Mouse (Mus musculus) cerebellum, adult 2 months (tissue): ENCODE results near the gene Gm10837. TPM values are rescaled to one million over a fixed set of nuclear protein-coding genes. Genes with fewer than 3 reads are reported as not detected.

Source experiments
- DNase-seq, 2 experiments: peaks; one replicate each; pipeline ENCODE4 v3.0.0; 2021
- H3K27ac ChIP-seq: fragments of 200-500 bp; 2 replicates; pipeline ENCODE4 v1.5.1; 2012; ENCODE audit warnings: low read length, control low read depth, inconsistent platforms; ENCODE audit not compliant: insufficient read depth
- H3K27me3 ChIP-seq: fragments of 200-500 bp; 2 replicates; pipeline ENCODE4 v1.6.1; 2012; ENCODE audit warnings: inconsistent platforms, mild to moderate bottlenecking, low read length, moderate library complexity; ENCODE audit not compliant: control insufficient read depth, insufficient read depth
- H3K4me1 ChIP-seq: fragments of 200-500 bp; 2 replicates; pipeline ENCODE4 v1.6.1; 2011; ENCODE audit warnings: low read length; ENCODE audit not compliant: control insufficient read depth, insufficient read depth
- H3K4me3 ChIP-seq: fragments of 200-500 bp; replicated peaks from 2 replicates; pipeline ENCODE3; 2011; ENCODE audit warnings: mild to moderate bottlenecking, low read depth, low read length, control low read depth; ENCODE audit not compliant: insufficient read depth
- CTCF ChIP-seq: fragments of 200-500 bp; IDR thresholded peaks from 2 replicates; pipeline ENCODE4 v1.5.1; 2011; ENCODE audit warnings: low read depth, mild to moderate bottlenecking, control low read depth, low read length, moderate library complexity, borderline replicate concordance; ENCODE audit not compliant: insufficient read depth
- POLR2A ChIP-seq: fragments of 200-500 bp; IDR thresholded peaks from 2 replicates; pipeline ENCODE4 v1.6.1; 2011; ENCODE audit warnings: low read length, control low read depth, borderline replicate concordance; ENCODE audit not compliant: insufficient read depth
- WGBS: fragments of 180-500 bp; shearing (Covaris S2); methylation state at CpG from one replicate; pipeline ENCODE4 v1.1.7; 2018; 5-methylcytosine and 5-hydroxymethylcytosine counted together
- polyA plus RNA-seq: library from polyadenylated mRNA; depleted of rRNA; stranded (reverse); fragments of >200 nt; gene quantifications from 2 replicates; pipeline ENCODE4 v1.2.3, GENCODE M21; 2012; rRNA removed

The Gm10837 gene
- polyA plus RNA-seq, 1 experiment = 2.7 TPM

DNA sequence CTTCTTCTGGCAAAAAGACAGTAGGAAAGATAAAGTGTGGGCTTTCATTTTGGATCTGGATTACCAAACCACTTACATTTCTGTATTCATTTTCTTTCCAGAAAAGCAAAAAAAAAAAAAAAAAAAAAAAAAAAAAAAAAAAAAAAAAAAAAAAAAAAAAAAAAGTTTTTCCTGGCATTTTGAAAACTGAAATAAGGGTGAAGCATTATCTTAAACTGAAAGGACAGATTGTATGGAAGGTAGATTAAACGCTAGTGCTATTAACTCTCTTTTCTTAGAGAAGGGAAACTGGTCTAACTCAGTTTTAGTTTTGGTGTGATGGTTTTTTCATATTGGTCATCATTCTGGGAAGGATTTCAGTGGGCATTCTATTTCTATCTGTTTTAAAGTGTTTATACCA lies 1.6 kb downstream of the Gm10837 start:
- DNase-seq = no peak
- WGBS = 55% methylated on average over 1 of the region's 1 CpGs
- no peaks in the 10 kb centered on the region; the same call in 1 of the 2 replicates for H3K4me1 ChIP-seq
- H3K27ac ChIP-seq = no peak overlapping the region
- no peak overlapping the region for H3K4me3 ChIP-seq
- no peaks in the 10 kb centered on the region for H3K27me3 ChIP-seq
- TF ChIP-seq POLR2A (no peak), CTCF (no peak)

DNA sequence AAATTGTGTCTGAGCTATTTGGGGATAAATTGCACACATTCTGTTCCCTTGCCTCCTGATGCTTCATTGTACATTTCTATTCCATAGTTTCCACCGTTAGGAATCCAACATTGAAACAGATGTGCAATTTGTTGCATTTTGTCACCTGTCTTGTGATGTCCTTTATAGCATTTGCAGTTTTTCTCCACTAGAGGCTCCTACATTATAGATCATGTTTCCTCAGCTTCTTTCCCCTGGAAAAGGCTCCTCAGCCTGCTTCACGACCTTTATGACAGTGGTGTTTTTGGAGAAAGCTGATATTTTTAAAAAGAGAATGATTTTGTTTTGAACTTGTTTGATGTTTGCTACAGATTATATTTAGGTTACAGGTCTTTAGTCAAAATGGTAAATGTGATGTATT lies 18.7 kb downstream of the Gm10837 start:
- no peak for DNase-seq
- TF ChIP-seq CTCF = peak; percentile 31; the same call in 1 of the 2 replicates
- no peak for TF ChIP-seq POLR2A
- no peak overlapping the region for H3K27ac ChIP-seq
- no peaks in the 10 kb centered on the region; the same call in 1 of the 2 replicates for H3K4me1 ChIP-seq
- no peaks in the 10 kb centered on the region for H3K27me3 ChIP-seq
- H3K4me3 ChIP-seq = no peak overlapping the region
- 16% methylated on average over 2 of the region's 2 CpGs for WGBS

DNA sequence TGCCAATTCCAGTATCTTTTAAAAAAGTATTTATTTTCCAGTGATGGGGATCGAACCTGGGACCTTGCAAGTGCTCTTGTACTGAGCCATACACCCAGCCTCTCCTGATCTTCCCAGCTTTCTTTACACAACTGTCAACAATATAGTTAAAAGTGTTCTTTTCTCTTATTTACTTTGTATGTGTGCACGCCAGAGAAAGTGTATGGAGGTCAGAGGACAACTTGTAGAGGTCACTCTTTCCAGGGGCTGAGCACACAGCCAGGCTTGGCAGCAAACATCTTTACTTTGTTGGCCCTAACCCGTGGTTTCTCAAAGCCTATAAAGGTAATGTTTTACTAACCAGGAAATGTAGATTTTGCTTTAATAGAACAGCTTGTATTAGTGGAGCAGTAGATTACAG lies 21.1 kb downstream of the Gm10837 start:
- H3K4me3 ChIP-seq = no peak overlapping the region
- H3K27ac ChIP-seq = no peak overlapping the region
- no peak for DNase-seq
- no peak for TF ChIP-seq POLR2A
- no peak for TF ChIP-seq CTCF
- no peaks in the 10 kb centered on the region; the same call in 1 of the 2 replicates for H3K4me1 ChIP-seq
- WGBS = 78% methylated on average over 3 of the region's 3 CpGs
- H3K27me3 ChIP-seq = no peaks in the 10 kb centered on the region

DNA sequence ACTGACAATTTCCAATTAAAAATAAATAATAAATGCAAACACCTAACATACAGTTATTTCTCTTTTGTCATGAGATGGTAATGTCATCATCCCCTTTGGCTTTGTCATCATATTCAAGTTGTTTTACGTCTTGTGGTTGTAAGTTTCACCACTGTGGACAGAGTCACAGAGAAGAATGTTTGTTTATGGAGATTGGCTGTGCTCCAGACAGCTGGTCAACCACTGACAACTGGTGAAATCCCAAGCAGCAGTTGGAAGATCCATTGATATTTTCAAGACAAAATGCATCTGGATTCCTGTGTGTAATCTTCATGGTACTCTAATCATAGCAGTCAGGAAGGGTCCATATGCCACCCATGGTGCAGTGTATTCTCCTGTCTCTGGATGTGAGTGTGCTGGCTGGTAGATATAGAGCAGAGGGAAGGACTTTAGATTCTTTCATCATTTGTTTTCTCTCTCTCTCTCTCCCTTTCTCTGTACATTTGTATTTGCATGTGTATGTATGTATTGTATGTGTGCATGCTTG lies 23.2 kb downstream of the Gm10837 start:
- H3K27ac ChIP-seq = no peak overlapping the region
- H3K4me1 ChIP-seq = no peaks in the 10 kb centered on the region; the same call in 1 of the 2 replicates
- no peaks in the 10 kb centered on the region for H3K27me3 ChIP-seq
- no peak overlapping the region for H3K4me3 ChIP-seq
- TF ChIP-seq CTCF = no peak
- DNase-seq = no peak
- WGBS = 74% methylated on average over 1 of the region's 1 CpGs

DNA sequence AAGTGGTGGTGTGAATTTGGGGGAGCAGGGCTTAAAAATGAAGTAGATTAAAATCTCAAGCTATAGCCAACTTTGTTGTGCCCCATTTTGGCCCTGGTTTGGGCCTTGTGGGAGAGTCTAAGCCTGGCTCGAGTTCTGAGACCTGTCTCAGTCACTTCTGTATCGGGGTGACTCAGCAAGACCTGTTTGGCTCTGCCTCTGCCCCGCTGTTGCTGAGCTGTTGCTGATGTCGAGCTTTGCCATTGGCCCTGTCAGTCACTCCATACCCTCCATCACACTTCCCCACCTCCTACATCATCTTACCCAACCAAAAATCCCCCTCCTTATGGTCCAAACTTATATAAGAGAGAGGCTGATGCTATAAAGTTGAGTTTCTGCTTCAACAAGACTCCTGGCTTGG lies 38.1 kb downstream of the Gm10837 start:
- Histone ChIP-seq H3K27me3 (no peaks in the 10 kb centered on the region), H3K27ac (no peak overlapping the region), H3K4me3 (no peak overlapping the region), H3K4me1 (no peaks in the 10 kb centered on the region)
- DNase-seq = no peak
- TF ChIP-seq POLR2A (no peak), CTCF (no peak)
- 77% methylated on average over 4 of the region's 4 CpGs for WGBS

DNA sequence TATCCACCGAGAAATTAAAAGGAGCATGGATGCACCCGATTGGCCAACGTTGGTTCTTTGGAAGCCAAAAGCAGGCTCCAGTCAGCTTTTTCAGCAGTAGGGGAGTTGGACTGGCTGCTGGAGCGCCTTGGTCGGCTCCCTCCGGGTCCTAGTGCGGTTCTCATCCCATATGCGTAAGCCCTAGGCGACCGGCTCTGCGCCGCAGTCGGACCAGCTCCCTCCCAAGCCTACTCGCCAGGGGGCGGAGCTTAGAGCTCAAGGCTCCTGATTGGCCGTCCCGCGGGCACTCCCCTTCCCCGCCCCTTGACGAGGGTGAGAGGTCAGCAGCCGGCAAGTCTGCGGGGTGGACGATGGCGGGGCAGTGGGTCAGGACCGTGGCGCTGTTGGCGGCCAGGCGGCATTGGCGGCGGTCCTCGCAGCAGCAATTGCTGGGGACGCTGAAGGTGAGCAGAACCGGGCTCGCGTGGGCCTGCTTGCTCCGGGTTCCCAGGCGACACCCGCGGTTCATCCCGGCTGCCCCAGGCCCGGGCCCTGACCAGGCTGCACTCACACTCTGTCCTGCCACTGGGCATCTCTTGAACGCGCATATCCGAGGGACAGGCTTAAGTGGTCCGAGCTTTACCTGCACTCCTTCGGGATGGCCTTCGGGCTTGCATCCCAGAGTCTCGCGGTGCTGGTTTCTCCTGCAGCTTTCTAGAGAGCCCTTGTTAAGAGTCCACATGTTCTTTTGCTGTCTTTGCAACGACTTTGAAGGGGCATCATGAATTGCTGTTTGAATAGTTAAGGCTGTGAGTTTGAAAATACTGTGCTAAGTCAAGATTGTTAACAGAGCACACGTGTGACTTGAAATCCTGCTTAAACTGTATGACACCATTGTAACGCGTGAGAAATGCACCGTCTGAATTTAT lies 43.9 kb downstream of the Gm10837 start, which contains the start of gene Pcca:
Gene Pcca (plus strand): TSS at position 308 of the 908 bp plus-strand sequence.
- TF ChIP-seq POLR2A (peak; percentile 70), CTCF (no peak)
- H3K27me3 ChIP-seq = no peaks in the 10 kb centered on the region
- peaks cover 7% of the 10 kb centered on the region for H3K4me1 ChIP-seq
- peak; percentile 97 to 98 for DNase-seq
- H3K4me3 ChIP-seq = peak within 1 kb of the TSS; percentile 74
- 1% methylated on average over 54 of the region's 54 CpGs for WGBS
- 0 out of 2 replicates have a peak within 1 kb of the TSS, but pooled peaks have one; percentile 0 for H3K27ac ChIP-seq

DNA sequence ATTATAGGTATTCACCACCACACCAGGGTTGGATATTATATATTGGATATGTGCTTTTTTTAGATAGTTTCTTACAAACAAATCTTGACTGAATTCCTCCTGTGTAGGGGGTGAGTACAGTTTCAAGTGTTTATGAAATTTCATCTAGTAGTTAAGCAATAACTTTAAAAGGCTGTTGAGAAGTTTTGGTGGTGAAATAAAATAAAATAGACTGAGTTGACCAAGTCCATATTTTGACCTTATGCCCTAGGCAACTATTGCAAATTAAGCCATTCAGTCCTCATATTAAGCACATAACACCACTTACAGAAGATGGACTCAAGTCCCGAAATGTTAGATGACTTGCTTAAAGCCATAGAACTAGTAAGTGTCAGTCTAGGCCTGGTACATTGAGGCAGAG lies 45.6 kb downstream of the Gm10837 start:
- WGBS = 96% methylated on average over 1 of the region's 1 CpGs
- Histone ChIP-seq H3K4me3 (no peak overlapping the region), H3K27ac (no peak overlapping the region), H3K4me1 (peaks cover 7% of the 10 kb centered on the region), H3K27me3 (no peaks in the 10 kb centered on the region)
- no peak for DNase-seq
- TF ChIP-seq CTCF (no peak), POLR2A (no peak)

Other genes starting within 250 kb of the Gm10837 start
- gene Gm5089, start 39.5 kb upstream of the Gm10837 start, polyA plus RNA-seq = 0.49 TPM in 2 replicates
- gene Zic5, start 24.9 kb upstream of the Gm10837 start, polyA plus RNA-seq = 27.5 and 30.4 TPM in 2 replicates
- 157 and 186 TPM in 2 replicates for gene Zic2, start 15.2 kb upstream of the Gm10837 start, polyA plus RNA-seq
- 68.3 and 84.5 TPM in 2 replicates for gene Pcca, start 43.7 kb downstream of the Gm10837 start, polyA plus RNA-seq